Mouse (Mus musculus): ENCODE results near the gene 4930432M17Rik. TPM values are rescaled to one million over a fixed set of nuclear protein-coding genes. Genes with fewer than 3 reads are reported as not detected.
A peak's percentile ranks its signal among the peaks of the same experiment; 100 is the strongest.

4930432M17Rik gene
- polyA plus RNA-seq, 1 experiment: not detected

GRCm38 (mm10) chr3:121682439-121683411, 12.2 kb downstream of the 4930432M17Rik start:
- Histone ChIP-seq H3K4me1 (ENCODE audit: control insufficient read depth, insufficient read depth, insufficient read length, low read length) (peaks cover 27% of the 10 kb centered on the region; the same call in 1 of the 2 replicates), H3K36me3 (ENCODE audit: control insufficient read depth, insufficient read depth, low read length) (no peaks in the 10 kb centered on the region), H3K27me3 (ENCODE audit: control insufficient read depth, insufficient read depth, low read length) (no peaks in the 10 kb centered on the region), H3K4me3 (ENCODE audit: low read depth, low read length) (no peak overlapping the region), H3K27ac (ENCODE audit: insufficient read depth, low read depth, low read length) (no peak overlapping the region)
- 57% methylated on average over 10 of the region's 10 CpGs for WGBS
- TF ChIP-seq CTCF (IDR thresholded peaks at IDR 0.05; ENCODE audit: extremely low read depth, insufficient read length, insufficient replicate concordance, low read depth, low read length): no peak
- no peak for TF ChIP-seq POLR2A (IDR thresholded peaks at IDR 0.05; ENCODE audit: low read depth, low read length)

- TF ChIP-seq CTCF (IDR thresholded peaks at IDR 0.05; ENCODE audit: extremely low read depth, insufficient read length, insufficient replicate concordance, low read depth, low read length): no peak
- no peak for TF ChIP-seq POLR2A (IDR thresholded peaks at IDR 0.05; ENCODE audit: low read depth, low read length)
- H3K4me1 ChIP-seq (ENCODE audit: control insufficient read depth, insufficient read depth, insufficient read length, low read length): peaks cover 30% of the 10 kb centered on the region; the same call in 1 of the 2 replicates
- no peak overlapping the region for H3K4me3 ChIP-seq (ENCODE audit: low read depth, low read length)
- peak overlapping the region; percentile 2; the same call in 1 of the 2 replicates for H3K27ac ChIP-seq (ENCODE audit: insufficient read depth, low read depth, low read length)
- H3K27me3 ChIP-seq (ENCODE audit: control insufficient read depth, insufficient read depth, low read length): no peaks in the 10 kb centered on the region
- H3K36me3 ChIP-seq (ENCODE audit: control insufficient read depth, insufficient read depth, low read length): no peaks in the 10 kb centered on the region
- WGBS: 66% methylated on average over 4 of the region's 4 CpGs
Measured at GRCm38 (mm10) chr3:121684552-121684951, 14.0 kb downstream of the 4930432M17Rik start.

GRCm38 (mm10) chr3:121684963-121685362, 14.4 kb downstream of the 4930432M17Rik start:
- TF ChIP-seq CTCF (IDR thresholded peaks at IDR 0.05; ENCODE audit: extremely low read depth, insufficient read length, insufficient replicate concordance, low read depth, low read length) (no peak), POLR2A (IDR thresholded peaks at IDR 0.05; ENCODE audit: low read depth, low read length) (no peak)
- H3K4me1 ChIP-seq (ENCODE audit: control insufficient read depth, insufficient read depth, insufficient read length, low read length): peaks cover 30% of the 10 kb centered on the region; the same call in 1 of the 2 replicates
- H3K27me3 ChIP-seq (ENCODE audit: control insufficient read depth, insufficient read depth, low read length): no peaks in the 10 kb centered on the region
- H3K27ac ChIP-seq (ENCODE audit: insufficient read depth, low read depth, low read length): peak overlapping the region; percentile 2; the same call in 1 of the 2 replicates
- no peaks in the 10 kb centered on the region for H3K36me3 ChIP-seq (ENCODE audit: control insufficient read depth, insufficient read depth, low read length)
- WGBS: 38% methylated on average over 4 of the region's 4 CpGs
- H3K4me3 ChIP-seq (ENCODE audit: low read depth, low read length): no peak overlapping the region

- peaks cover 30% of the 10 kb centered on the region; the same call in 1 of the 2 replicates for H3K4me1 ChIP-seq (ENCODE audit: control insufficient read depth, insufficient read depth, insufficient read length, low read length)
- TF ChIP-seq CTCF (IDR thresholded peaks at IDR 0.05; ENCODE audit: extremely low read depth, insufficient read length, insufficient replicate concordance, low read depth, low read length) (no peak), POLR2A (IDR thresholded peaks at IDR 0.05; ENCODE audit: low read depth, low read length) (no peak)
- H3K36me3 ChIP-seq (ENCODE audit: control insufficient read depth, insufficient read depth, low read length): no peaks in the 10 kb centered on the region
- H3K27me3 ChIP-seq (ENCODE audit: control insufficient read depth, insufficient read depth, low read length): no peaks in the 10 kb centered on the region
- H3K4me3 ChIP-seq (ENCODE audit: low read depth, low read length): no peak overlapping the region
- 58% methylated on average over 1 of the region's 1 CpGs for WGBS
- no peak overlapping the region for H3K27ac ChIP-seq (ENCODE audit: insufficient read depth, low read depth, low read length)
Measured at GRCm38 (mm10) chr3:121685985-121686384, 15.4 kb downstream of the 4930432M17Rik start.

- Histone ChIP-seq H3K4me1 (ENCODE audit: control insufficient read depth, insufficient read depth, insufficient read length, low read length) (peaks cover 30% of the 10 kb centered on the region; the same call in 1 of the 2 replicates), H3K4me3 (ENCODE audit: low read depth, low read length) (no peak overlapping the region), H3K27me3 (ENCODE audit: control insufficient read depth, insufficient read depth, low read length) (no peaks in the 10 kb centered on the region), H3K27ac (ENCODE audit: insufficient read depth, low read depth, low read length) (no peak overlapping the region), H3K36me3 (ENCODE audit: control insufficient read depth, insufficient read depth, low read length) (no peaks in the 10 kb centered on the region)
- 53% methylated on average over 4 of the region's 4 CpGs for WGBS
- TF ChIP-seq CTCF (IDR thresholded peaks at IDR 0.05; ENCODE audit: extremely low read depth, insufficient read length, insufficient replicate concordance, low read depth, low read length) (no peak), POLR2A (IDR thresholded peaks at IDR 0.05; ENCODE audit: low read depth, low read length) (no peak)
Measured at GRCm38 (mm10) chr3:121686408-121686911, 15.9 kb downstream of the 4930432M17Rik start.

GRCm38 (mm10) chr3:121687741-121688140, 17.2 kb downstream of the 4930432M17Rik start:
- H3K36me3 ChIP-seq (ENCODE audit: control insufficient read depth, insufficient read depth, low read length): no peaks in the 10 kb centered on the region
- H3K27me3 ChIP-seq (ENCODE audit: control insufficient read depth, insufficient read depth, low read length): no peaks in the 10 kb centered on the region
- no peak for TF ChIP-seq POLR2A (IDR thresholded peaks at IDR 0.05; ENCODE audit: low read depth, low read length)
- H3K4me3 ChIP-seq (ENCODE audit: low read depth, low read length): no peak overlapping the region
- no peak overlapping the region for H3K27ac ChIP-seq (ENCODE audit: insufficient read depth, low read depth, low read length)
- 81% methylated on average over 3 of the region's 3 CpGs for WGBS
- peaks cover 31% of the 10 kb centered on the region; the same call in 1 of the 2 replicates for H3K4me1 ChIP-seq (ENCODE audit: control insufficient read depth, insufficient read depth, insufficient read length, low read length)

- whole genome bisulfite sequencing: 47% methylated on average over 5 of the region's 5 CpGs
- H3K27ac ChIP-seq (ENCODE audit: insufficient read depth, low read depth, low read length): no peak overlapping the region
- no peak overlapping the region for H3K4me3 ChIP-seq (ENCODE audit: low read depth, low read length)
- H3K4me1 ChIP-seq (ENCODE audit: control insufficient read depth, insufficient read depth, insufficient read length, low read length): peaks cover 38% of the 10 kb centered on the region; the same call in 1 of the 2 replicates
- no peaks in the 10 kb centered on the region for H3K36me3 ChIP-seq (ENCODE audit: control insufficient read depth, insufficient read depth, low read length)
- no peak for TF ChIP-seq CTCF (IDR thresholded peaks at IDR 0.05; ENCODE audit: extremely low read depth, insufficient read length, insufficient replicate concordance, low read depth, low read length)
- TF ChIP-seq POLR2A (IDR thresholded peaks at IDR 0.05; ENCODE audit: low read depth, low read length): no peak
- H3K27me3 ChIP-seq (ENCODE audit: control insufficient read depth, insufficient read depth, low read length): no peaks in the 10 kb centered on the region
Measured at GRCm38 (mm10) chr3:121689029-121689428, 18.5 kb downstream of the 4930432M17Rik start.
